Mouse (Mus musculus) lung, adult 2 months (tissue): Measurements from ENCODE around the gene Rufy2. TPM values are rescaled to one million over a fixed set of nuclear protein-coding genes. Genes with fewer than 3 reads are reported as not detected.
A peak's percentile ranks its signal among the peaks of the same experiment; 100 is the strongest.

Source experiments
- DNase-seq: peaks from one replicate; pipeline ENCODE4 v3.0.0; 2022
- H3K4me1 ChIP-seq: fragments of 200-500 bp; 2 replicates; pipeline ENCODE4 v1.6.1; 2011; ENCODE audit warnings: low read length; ENCODE audit not compliant: control insufficient read depth, insufficient read depth
- H3K4me3 ChIP-seq: fragments of 200-500 bp; replicated peaks from 2 replicates; pipeline ENCODE3; 2011; ENCODE audit warnings: low read depth, mild to moderate bottlenecking, control low read depth, low read length; ENCODE audit errors: extremely low read depth
- CTCF ChIP-seq: fragments of 200-500 bp; IDR thresholded peaks from 2 replicates; pipeline ENCODE4 v1.5.1; 2011; ENCODE audit warnings: mild to moderate bottlenecking, low read length, control low read depth; ENCODE audit not compliant: insufficient read depth
- POLR2A ChIP-seq: fragments of 200-500 bp; IDR thresholded peaks from 2 replicates; pipeline ENCODE4 v1.6.1; 2011; ENCODE audit warnings: low read depth, mild to moderate bottlenecking, control low read depth, low read length, borderline replicate concordance; ENCODE audit errors: extremely low read depth
- WGBS: fragments of 180-500 bp; shearing (Covaris S2); methylation state at CpG from one replicate; pipeline ENCODE4 v1.1.7; 2018; 5-methylcytosine and 5-hydroxymethylcytosine counted together
- polyA plus RNA-seq: library from polyadenylated mRNA; depleted of rRNA; stranded (reverse); fragments of >200 nt; gene quantifications from 2 replicates; pipeline ENCODE4 v1.2.3, GENCODE M21; 2012; rRNA removed

Gene Rufy2
- 2.6 and 4.4 TPM in 2 replicates for polyA plus RNA-seq

- DNase-seq: peak; percentile 74
- TF ChIP-seq CTCF (peak; percentile 35; the same call in 1 of the 2 replicates), POLR2A (no peak; the same call in 1 of the 2 replicates)
- under 1% methylated on average over 73 of the region's 77 CpGs for WGBS
- Histone ChIP-seq H3K4me3 (peak within 1 kb of the TSS; percentile 83), H3K4me1 (peaks cover 4% of the 10 kb centered on the region; the same call in 1 of the 2 replicates)
These were observed at the start of gene Rufy2 for GRCm38 (mm10) chr10:62980039-62980954. Gene Rufy2, plus strand, starts transcription at chr10:62980223.

GRCm38 (mm10) chr10:62932381-62932780 lies 47.6 kb upstream of the Rufy2 start:
- TF ChIP-seq CTCF (no peak), POLR2A (no peak)
- 98% methylated on average over 1 of the region's 1 CpGs for WGBS
- H3K4me3 ChIP-seq: no peak overlapping the region

GRCm38 (mm10) chr10:62944975-62945580 lies 34.9 kb upstream of the Rufy2 start:
- DNase-seq: no peak
- whole genome bisulfite sequencing: 74% methylated on average over 10 of the region's 10 CpGs
- no peak for TF ChIP-seq CTCF
- TF ChIP-seq POLR2A: no peak
- H3K4me1 ChIP-seq: no peaks in the 10 kb centered on the region
- H3K4me3 ChIP-seq: no peak overlapping the region

More at GRCm38 (mm10) chr10:62932381-62932780, 47.6 kb upstream of the Rufy2 start:
- no peaks in the 10 kb centered on the region for H3K4me1 ChIP-seq
- DNase-seq: no peak

DNA sequence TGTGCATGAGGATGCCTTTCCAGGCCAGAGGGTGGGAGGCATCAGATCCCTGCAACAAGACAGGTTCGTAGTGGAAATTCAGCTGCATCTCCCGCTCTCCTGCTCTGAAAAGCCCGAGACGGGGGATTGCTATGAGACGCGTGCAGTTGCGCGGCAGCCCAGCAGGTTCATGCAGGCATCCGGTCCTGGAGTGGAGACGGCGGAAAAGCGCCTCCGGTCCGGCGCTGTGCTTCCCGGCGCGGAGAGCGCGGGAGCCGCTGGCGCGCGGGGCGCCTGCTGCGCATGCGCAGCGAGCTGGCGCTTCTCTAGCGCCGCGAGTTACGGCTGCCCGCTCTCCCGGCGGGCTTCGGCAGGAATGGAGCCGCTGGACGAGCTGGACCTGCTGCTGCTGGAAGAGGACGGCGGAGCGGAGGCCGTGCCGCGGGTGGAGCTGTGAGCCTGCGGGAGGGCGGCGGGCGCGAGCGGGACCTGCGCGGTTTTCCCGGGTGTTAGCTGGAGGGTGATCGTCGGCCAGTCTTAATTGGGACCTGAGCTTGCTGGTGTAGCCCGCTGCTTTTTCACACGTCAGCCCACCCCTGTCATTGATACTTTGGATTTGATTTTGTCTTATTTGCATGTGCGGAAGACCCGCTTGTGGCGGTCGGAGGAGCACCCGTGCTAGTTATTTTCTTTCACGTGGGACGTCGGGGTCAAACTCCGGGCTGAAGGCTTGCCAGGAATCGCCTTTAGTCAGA lies 33.1 kb upstream of the Rufy2 start, which contains the start of gene Dna2:
TSS of gene Dna2 (plus strand) at position 289 of the 734 bp plus-strand sequence.
- TF ChIP-seq POLR2A (no peak), CTCF (0 out of 2 replicates have a peak, but pooled peaks have one; percentile 18)
- under 1% methylated on average over 67 of the region's 68 CpGs for WGBS
- H3K4me3 ChIP-seq: peak within 1 kb of the TSS; percentile 77
- H3K4me1 ChIP-seq: no peaks in the 10 kb centered on the region
- DNase-seq: peak; percentile 69

DNA sequence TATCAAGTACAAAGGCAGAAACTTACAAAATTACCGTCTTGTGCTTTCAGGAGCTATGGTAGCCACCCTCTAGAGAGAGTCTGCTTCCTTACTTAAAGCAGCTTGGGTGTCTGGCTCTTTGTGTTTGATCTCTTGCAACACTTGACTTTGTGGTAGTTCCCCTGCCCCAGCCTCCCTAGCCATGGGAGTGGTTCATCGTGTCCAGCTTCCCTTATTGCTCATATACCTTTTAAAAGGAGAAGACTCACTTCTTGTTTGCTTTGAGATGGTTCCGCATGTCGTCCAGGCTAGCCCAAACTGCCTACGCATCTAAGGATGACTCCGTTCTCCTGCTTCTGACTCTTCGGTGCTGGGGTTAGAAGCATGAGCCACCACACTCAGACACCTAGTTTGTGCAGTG lies 31.5 kb upstream of the Rufy2 start:
- TF ChIP-seq POLR2A: no peak
- no peak for TF ChIP-seq CTCF
- DNase-seq: no peak
- no peaks in the 10 kb centered on the region for H3K4me1 ChIP-seq
- no peak overlapping the region for H3K4me3 ChIP-seq
- 88% methylated on average over 7 of the region's 7 CpGs for WGBS

DNA sequence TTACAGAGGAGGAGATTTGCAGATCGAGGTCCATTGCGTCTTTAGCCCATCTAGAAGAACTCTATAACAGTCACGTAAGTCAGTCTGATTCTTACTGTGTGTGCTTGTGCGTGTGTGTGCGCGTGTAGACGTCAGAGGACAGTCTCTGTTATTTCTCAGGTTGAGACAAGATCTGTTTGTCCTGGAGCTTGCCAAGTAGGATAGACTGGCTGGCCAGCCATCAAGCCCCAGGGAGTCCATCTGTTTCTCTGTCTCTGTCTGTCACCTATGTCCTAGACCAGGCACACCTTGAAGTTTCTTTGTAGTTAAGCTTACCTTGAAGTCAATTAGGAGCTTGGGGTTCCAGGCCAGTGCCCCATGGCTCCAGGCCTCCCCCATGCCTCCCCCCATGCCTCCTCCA lies 16.1 kb upstream of the Rufy2 start:
- no peak overlapping the region for H3K4me3 ChIP-seq
- no peaks in the 10 kb centered on the region for H3K4me1 ChIP-seq
- no peak for TF ChIP-seq POLR2A
- no peak for TF ChIP-seq CTCF
- WGBS: 92% methylated on average over 7 of the region's 7 CpGs
- no peak for DNase-seq

DNA sequence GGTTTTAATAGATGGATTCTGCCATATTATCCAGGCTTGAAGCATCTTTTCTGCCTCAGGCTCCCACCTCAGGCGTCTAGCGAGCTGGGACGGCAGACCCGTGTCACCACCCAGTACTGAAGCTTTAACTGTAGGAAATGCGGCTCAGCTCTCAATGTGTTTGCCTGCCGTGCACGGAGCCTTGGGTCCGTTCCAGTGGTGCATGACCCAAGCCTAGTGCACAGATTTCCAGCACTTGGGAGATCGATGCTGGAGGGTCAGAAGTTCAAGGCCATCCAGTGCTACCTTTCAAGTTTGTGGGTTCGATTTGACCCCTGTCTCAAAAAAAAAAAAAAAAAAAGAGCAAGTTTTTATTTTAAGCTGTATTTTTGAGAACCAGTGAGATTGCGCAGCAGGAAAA lies 14.2 kb upstream of the Rufy2 start:
- DNase-seq: no peak
- Histone ChIP-seq H3K4me1 (no peaks in the 10 kb centered on the region), H3K4me3 (no peak overlapping the region)
- WGBS: 94% methylated on average over 11 of the region's 11 CpGs
- no peak for TF ChIP-seq CTCF
- TF ChIP-seq POLR2A: no peak

GRCm38 (mm10) chr10:62966291-62966690 lies 13.7 kb upstream of the Rufy2 start:
- 93% methylated on average over 15 of the region's 15 CpGs for WGBS
- TF ChIP-seq CTCF (no peak), POLR2A (no peak)

DNA sequence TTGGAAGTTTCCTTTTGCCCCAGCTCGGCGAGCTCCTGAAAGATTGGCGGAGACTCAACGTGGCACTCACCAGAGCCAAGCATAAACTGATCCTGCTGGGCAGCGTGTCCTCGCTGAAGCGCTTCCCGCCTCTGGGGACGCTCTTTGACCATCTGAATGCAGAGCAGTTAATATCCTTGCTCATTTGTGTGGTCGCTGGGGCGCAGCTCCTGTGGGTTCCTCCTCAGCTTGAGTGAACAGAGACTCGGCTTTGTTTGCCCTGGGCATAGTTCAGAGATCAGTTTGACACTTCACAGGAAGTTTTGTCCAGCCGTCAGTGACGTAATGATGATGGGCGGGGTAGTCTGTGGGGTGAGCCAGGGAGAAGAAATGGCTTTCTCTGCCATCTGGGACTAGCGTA lies 8.2 kb upstream of the Rufy2 start:
- WGBS: 69% methylated on average over 16 of the region's 16 CpGs
- DNase-seq: no peak
- no peak overlapping the region for H3K4me3 ChIP-seq
- no peaks in the 10 kb centered on the region for H3K4me1 ChIP-seq
- no peak for TF ChIP-seq CTCF
- TF ChIP-seq POLR2A: no peak

More at GRCm38 (mm10) chr10:62966291-62966690, 13.7 kb upstream of the Rufy2 start:
- H3K4me3 ChIP-seq: no peak overlapping the region
- DNase-seq: no peak
- no peaks in the 10 kb centered on the region for H3K4me1 ChIP-seq
